Mouse (Mus musculus): Measurements from ENCODE around the gene Grm4. TPM values are rescaled to one million over a fixed set of nuclear protein-coding genes. Genes with fewer than 3 reads are reported as not detected.

Grm4 gene
- total RNA-seq (2015) (not detected in 2 replicates), total RNA-seq (2017) (not detected in 2 replicates)

DNA sequence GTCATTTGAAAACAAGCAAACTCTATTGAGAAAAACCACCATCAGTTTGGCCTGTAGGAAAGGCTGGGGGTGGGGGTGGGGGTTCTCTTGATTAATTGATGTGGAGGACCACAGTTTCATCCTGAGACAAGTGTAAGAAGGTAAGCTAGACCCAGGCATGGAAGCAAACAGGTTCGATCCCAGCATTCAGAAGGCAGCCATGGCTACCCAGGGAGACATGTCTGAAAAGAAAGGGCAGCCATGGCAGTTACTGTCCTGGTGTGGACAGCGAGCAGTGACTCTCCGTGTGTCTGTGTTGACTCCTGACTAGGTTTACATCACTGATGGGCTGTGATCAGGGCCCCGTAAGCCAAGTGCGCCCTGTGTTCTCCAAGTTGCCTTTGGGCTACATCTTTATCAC is at the start of gene Grm4:
Gene Grm4 (minus strand): TSS at position 101 of the 400 bp plus-strand sequence.
- ATAC-seq (ENCODE audit: poor library complexity, severe bottlenecking), result no peak

DNA sequence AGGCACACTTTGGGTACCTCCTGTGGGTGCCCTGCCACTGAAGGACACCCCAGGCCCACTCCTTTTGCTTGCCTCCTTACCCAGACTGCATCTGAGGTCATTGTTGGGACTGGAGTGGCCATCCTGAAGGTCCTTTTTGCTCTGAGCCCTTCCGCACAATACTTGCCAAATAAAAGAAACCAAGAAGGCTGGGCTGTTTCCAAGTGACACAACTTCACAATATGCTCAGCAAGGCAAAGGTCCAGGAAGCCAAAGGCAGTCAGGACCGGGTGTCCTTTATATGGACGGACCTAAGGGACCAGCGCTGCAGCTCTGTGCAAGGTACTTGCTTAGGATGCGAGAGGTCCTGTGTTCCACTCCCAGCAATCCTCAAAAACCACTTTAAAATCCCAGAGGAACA is 47.0 kb upstream of the Grm4 start:
- ATAC-seq (ENCODE audit: poor library complexity, severe bottlenecking), result no peak

DNA sequence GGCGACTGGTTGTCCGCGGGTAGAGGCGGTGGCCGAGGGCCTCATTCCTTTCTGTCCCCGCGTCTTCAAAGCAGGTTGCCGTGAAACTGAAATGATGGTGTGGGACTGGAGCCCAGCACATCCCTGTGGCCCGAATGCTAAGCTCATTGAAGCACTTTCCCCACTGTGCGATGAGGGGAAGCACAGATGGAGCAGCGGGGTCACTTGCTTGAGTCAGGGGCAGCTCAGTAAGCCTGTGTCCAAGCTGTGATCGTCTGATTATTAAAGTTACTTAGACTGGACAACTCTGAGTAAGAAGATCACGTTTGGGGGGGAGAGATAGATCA is 44.7 kb upstream of the Grm4 start:
- no peak for ATAC-seq (ENCODE audit: poor library complexity, severe bottlenecking)

DNA sequence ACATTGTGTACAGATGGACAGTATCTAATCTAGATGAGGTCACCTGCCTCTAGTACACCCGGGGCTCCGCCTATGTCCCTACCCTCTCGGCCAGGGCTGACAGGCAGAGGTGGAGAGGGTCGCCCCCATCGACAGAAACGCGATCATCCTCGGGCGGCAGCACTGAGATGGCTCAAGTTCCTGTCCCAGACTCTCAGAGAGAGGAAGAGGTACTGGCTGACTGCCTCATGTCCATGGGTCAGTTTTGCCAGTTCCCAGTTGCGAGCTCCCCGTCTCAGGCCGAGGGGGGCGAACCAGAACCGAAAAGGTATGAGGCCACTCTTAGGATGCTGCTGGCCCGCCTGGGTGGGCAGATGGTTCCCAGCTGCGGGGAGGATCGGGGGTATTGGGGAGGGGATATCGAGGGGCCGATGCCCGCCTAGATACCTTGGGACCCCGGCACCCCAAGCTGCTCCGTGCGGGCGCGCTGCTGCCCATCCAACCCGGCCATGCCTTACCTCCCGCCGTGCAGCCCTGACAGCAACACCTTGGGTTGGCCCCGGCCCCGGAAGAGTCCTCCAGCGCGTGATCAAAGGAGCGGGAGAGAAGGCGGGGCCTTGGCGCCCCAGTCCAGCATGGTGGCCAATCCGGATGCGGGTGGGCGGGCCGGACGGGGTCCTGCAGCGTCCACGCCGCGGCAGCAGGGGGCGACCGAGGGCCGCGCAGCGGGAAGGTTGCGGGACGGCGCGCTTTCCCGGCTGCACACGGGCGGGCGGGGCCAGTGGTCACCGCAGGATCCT is 44.1 kb upstream of the Grm4 start, which contains the start of gene AI413582:
Gene AI413582 (minus strand): TSS at position 594 of the 779 bp plus-strand sequence.
- ATAC-seq (ENCODE audit: poor library complexity, severe bottlenecking), result peak; percentile 85

DNA sequence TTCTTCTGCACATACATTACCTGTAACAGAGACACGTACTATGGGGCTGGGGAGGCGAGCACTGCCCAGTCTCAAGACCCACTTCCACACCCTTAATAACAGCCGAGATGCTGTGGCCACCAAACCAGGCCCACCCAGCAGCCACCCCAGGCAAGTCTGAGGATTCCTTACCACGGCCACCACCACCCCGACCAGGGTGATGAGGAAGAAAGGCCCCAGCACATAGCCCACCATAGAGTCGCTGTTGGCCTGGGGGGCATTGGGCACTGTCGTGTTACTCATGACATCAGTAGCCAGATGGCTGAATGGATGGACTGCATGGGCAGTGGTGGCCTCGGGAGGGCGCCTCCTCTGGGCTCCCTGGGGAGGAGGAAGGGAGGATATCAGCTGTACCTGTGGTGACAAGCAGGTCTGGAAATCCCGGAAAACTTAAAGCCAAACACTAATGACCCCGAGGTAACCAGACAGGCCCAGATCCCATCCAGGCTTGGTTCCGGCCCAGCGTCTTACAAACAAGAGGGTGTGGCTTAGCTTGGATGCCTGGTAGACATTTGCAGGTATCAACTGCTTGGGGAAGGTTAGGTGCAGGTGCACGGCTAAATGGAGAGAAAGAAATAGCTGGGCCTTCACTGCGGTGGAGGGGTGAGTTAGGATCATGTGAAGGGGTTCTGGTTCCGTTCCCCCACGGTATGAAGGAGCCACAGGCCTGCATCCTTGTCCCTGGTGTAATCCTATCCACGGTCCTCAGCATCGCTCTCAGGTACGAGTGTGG is 43.4 kb upstream of the Grm4 start:
- no peak for ATAC-seq (ENCODE audit: poor library complexity, severe bottlenecking)

DNA sequence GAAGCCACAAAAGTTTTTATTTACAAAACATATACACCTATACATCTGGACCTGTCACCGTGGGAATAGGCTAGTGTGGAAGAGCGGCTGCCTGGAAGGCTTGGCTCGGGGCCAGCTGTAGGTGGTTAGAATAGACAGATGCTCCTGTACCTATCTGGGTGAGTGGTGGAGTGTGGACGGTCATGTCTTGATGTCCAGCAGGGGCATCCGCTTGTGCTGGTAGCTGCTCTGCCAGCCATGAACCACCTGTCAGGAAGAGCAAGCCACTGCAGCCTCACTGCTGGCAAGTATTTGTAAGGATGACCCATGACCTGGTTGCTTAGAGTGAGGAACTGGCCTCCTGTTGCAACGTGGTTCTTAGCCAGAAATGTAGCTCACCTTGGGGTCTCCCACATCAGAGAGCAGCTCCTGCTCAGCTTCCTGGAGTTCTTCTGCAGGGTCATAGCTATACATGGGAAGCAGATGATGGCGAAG is 42.6 kb upstream of the Grm4 start:
- ATAC-seq (ENCODE audit: poor library complexity, severe bottlenecking), result no peak

DNA sequence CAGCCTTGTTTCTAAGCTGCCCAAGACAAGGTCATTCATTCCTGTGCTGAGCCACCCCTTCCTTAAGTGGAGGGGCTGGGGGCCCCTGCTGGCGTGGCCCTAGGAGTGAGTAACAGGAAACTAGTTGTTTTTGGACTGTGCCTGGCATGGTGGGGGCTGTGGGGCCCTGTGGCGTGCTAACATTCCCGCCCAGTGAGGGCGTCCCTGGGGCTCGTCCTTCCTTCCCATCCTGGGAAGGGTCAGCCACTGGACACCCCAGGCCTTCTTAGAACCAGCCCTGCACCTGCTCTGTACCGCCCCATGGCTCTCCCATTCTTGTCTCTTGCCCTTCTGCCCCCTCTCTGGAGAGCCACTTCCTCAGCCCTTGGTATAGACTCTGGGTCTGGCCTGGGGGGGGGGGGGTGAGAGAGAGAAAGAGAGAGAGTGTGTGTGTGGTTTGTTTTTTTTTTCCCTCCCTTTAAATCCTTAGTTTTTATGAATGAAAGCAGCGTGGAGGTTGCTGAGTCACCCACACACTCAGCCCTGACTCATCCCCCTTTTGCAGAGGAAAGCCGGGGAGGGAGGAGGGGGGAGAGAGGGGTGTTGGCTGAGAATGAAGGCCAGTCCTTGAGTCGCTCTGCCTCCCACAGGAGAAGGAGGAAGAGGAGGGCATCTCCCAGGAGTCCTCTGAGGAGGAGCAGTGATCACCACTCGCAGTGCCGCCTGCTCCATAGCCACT is 40.8 kb upstream of the Grm4 start:
- no peak for ATAC-seq (ENCODE audit: poor library complexity, severe bottlenecking)

DNA sequence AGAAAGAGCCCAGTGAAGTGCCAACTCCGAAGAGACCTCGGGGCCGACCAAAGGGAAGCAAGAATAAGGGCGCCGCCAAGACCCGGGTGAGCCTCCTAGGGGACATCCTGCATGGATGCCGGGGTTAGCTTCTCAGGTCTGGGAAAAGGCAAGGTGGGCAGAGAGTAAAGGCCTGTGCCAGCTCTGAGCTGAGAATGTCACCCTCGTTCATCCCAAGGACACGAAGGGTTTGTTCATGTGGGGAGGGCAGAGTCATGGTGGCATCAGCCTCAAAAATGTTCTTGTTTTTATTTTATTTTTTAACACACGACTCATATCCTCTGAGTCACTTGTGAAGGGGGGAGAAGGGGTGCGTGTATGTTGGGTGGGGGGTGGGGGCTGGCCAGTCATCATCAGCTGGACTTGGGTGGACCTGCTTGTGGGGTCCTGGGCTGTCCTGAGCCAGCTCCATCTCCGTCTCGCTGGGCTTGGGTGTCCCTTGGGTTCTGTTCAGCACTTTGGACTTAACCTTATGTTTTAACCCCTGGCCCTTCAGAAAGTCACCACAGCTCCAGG is 39.8 kb upstream of the Grm4 start:
- no peak for ATAC-seq (ENCODE audit: poor library complexity, severe bottlenecking)

DNA sequence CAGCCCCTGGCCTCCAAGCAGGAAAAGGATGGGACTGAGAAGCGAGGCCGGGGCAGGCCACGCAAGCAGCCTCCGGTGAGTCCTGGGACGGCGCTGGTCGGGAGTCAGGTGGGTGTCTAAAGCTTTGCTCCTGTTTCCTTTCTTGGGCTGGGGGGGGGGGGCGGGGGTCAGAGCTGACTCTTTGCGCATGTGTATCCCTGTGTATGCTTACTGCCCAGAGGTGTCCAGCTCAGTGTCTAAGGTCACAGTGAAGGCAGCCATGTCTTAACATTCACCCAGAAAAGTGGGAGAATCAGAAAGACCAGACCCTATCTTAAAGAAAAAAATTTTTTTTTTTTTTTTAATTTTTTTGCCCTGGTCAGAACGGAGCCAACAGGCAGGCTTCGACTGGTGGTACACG is 38.4 kb upstream of the Grm4 start:
- ATAC-seq (ENCODE audit: poor library complexity, severe bottlenecking), result no peak

DNA sequence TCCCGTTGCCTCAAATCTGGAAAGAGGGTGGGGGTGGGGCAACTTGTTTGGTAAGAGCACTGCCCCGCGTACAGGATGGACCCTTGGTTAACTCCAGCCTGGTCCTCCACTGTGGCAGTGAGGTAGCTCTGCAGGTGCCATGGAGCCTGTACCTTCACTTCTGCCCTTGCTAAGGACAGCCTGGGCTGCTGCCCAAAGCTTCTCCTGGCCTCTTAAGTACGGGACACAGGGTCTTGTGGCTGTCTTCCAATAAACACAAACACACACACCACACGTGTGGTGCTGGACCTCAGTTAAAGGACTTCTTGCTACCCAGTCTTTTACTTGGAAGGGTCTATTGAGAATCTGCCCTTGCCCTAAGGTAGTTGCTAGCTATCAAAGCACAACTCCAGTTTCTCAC is 37.6 kb upstream of the Grm4 start:
- no peak for ATAC-seq (ENCODE audit: poor library complexity, severe bottlenecking)

DNA sequence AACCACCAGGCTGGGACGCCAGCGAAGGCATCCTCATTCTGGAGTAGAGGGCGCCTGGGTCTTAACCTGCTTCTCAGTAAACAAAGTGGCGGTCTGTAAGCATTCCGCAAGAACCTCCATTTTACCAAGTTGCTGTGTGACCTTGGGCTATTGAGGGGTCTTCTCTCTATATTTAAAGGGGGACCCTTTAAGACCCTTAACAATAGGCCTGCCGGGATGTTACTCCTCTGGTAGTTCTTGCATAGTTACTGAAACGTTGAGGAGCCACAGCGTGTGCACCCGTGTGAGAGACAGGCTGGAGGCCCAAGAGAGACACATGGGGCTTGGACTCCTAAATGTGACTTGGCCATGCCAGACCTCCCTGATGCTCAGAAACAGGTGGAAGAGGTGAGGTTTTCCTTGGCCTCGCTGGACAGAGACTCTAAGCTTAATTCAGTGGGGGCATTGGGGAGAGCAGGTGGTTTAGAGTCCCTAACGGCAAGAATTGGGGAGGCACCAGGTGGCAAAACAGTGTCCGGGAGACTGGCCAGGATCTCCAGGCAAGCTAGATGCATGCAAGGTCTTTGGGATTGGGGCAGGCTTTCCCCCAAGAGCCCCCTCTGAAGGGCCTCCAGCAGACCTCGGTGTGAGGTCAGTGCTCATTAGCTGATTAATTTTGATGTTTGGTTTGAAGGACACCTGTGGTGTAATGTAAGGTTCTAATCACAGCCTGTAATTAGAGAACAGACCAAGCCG is 36.9 kb upstream of the Grm4 start:
- ATAC-seq (ENCODE audit: poor library complexity, severe bottlenecking), result no peak

DNA sequence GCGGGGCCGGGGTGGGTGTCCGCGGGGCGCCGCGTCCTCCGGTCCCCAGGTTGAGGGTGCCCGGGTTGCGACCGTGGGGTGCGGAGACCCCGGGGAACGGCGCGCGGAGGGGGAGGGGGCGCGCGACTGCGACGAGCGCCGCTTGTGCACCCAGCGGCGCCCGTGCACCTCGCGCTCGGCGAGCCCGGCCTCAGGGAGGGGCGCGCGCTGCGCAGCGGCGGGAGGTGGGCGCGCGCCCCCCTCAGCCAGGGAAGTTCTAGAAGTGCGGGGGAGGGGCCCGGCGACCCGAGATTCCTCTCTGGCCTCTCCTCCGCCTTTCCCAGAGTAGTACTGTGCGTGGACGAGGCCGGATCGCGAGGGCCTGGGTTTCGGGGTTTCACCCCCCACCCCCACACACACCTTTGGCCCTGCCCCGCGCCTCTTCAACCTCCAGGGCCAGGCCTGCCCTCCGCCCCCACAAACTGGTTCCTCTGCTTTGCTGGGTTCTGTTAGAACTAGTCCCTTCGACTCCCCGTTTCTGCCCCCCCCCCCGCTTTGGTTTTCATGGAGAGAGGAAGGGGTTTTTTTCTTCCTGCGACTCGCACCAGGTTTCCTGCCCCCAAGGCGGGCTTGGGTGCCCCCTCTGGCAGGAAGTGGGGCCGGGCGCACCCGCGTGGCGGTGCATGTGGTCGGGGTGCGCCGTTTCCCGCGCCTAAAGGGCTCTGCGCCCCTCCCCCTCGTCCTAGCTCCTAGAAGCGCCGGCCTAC is 36.2 kb upstream of the Grm4 start:
- 0 out of 2 replicates have a peak, but pooled peaks have one; percentile 6 for ATAC-seq (ENCODE audit: poor library complexity, severe bottlenecking)

DNA sequence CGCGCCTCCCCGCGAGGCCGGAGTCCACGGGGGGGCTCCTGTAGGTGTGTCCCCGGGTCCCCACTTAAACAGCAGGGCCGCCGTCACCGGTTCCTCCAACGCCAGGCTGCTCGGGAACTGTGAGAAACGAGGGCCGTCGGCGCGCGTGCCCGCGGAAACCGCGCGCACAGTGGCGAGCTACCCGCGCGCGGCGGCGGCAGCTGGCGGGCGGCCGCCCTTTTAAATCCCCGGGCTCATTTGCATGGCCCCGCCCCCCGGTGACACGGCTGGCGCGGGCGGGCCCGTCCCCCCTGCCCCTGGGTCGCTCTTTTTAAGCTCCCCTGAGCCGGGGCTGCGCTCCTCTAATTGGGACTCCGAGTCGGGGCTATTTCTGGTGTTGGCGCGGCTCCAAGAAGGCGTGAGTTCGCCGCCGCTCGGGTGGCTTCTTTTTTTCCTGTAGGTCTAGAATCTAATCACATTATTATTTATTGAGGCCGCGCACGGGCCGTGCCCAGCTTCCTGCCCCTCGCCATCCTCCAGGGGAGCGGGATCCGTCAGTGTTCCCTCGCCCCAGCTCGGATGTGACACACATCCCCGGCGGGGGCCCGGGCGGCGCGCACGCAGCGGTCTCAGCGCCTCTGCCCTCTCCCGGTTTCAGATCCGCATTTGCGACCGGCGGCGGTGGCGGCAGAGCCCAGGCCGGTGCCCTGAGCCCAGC is 35.3 kb upstream of the Grm4 start, which contains the start of gene Hmga1:
Gene Hmga1 (plus strand): TSS at position 183 of the 697 bp plus-strand sequence.
- ATAC-seq (ENCODE audit: poor library complexity, severe bottlenecking), result peak; percentile 50

DNA sequence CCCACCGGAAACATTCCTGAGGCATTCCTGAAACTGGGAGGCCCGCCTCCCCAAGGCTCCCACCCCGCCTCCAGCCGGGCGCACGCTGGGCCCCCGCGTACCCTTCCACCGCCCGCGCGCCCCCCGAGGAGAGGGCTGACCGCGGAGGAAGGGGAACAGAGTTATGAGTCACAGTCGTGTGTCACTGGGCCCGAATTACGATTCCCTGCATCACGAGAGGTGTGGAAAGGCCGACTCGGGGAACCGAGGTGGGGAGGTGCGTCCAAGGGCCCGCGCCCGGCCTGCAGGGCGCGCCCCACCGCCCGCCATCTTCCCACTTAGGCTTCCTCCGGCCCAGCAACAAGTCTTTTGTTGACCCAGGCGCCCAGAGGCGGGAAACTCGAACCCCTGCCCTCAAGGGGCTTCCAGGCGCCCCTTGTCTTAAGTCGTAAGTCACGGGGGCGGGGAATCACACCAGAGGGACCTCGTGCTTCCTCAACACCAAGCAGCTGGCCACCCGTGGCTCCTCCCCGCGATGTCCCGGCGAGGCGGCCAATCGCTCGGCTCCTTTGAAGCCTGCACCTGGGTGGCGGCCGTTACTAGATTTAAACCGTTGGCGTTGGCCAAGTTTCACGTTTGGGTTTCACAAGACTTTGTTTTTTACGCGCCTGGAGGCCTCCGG is 34.4 kb upstream of the Grm4 start:
- peak; percentile 57 for ATAC-seq (ENCODE audit: poor library complexity, severe bottlenecking)

DNA sequence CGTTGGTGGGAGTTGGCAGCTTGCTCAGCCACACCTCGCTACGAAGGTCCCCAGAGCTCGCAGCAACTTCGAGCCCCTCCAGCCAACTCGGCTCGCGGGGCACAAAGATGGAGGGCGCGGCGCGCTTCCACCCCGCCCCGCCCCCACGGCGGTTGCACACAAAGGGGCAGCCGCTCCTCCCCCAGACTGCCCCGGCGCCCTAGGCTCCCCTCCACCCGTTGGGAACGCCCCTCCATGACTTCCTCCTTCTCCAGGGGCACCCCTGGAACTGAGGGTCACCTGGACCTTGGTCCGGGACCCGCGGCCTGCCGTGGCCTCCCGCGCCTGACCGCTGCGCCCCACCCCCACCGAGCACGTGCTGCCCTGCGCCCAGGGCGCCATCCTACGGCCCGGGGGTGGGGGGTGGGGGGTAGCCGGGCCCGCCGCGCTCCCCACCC is 33.9 kb upstream of the Grm4 start:
- ATAC-seq (ENCODE audit: poor library complexity, severe bottlenecking), result peak; percentile 19; the same call in 1 of the 2 replicates

DNA sequence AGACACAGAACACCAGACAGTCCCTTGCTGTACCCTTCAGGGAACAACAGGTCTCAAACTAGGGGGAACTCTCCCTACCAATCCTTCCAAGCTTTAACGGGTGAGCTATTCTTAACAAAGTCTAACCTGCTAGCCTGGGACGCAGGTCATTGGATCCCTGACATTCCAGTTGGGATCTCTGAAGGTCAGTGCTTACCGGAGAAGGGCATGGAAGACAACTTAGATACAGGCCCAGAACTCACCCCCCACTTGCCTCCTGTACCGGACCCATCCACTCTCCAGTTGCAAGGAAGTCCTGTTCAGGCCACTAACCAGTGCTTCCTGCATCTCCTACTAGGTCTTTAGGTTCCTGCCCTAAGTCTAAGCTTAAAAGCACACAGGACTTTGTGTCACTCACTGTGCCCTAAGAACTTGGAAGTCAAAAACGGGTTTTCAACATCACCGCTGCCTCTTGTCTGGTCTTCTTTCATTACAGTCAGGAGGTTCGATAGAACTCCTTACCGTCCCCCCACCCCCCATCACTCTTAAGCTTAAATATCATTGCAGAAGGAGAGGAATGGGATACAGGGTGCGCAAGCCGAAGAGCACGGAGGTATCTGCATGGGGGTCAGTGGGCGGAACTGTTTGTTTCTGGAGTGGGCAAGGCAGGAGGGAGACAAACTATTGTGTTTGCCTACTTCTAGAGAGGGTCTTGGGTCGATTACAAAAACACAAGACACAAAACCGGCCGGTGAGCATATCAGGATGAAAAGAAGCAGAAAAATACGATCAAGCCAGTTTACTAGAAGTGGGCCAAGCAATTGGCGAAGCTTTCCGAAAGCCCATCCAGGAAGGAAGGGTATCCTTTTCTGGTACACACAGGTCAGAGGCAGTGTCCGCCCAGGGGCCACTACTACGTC is 33.1 kb upstream of the Grm4 start:
- ATAC-seq (ENCODE audit: poor library complexity, severe bottlenecking), result no peak
